In the genomic region with DNA sequence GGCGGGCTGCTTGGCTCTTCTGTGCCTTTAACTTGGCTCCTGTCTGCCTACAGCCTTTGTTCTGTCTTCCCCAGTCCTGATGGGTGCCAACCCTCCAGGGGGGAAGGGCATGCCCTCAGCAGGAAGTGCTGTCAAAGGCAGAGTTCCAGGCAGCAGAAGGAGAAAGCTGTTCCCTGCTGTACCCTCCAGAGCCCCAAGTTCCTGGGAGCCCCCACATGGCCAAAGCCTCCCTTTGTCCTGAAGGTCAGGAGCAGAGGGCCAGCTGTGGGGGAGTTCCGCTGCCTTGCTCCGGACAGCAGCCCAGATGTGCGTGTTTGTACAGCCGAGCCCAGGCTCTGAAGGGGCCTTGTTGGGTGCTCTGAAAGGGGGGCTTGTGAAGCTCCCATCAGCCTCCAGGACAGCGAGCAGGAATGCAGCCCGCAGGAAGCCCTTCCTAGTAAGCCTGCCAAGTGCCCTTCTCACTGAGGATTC, we compare ENCODE assay signal across 11 mouse cellular contexts. TPM values are rescaled to one million over a fixed set of nuclear protein-coding genes. Genes with fewer than 3 reads are reported as not detected.
A peak's percentile ranks its signal among the peaks of the same experiment; 100 is the strongest.
DNase-seq lines count a peak whose midpoint lies in the region; ATAC-seq and TF ChIP-seq lines count a peak whose summit lies in the region.
"Had no signal": no experiment of that assay in that cellular context is flagged by ENCODE, and none has a peak within 500 bp of the region (broad histone marks: within the 10 kb centered on the region; RNA-seq: fewer than 3 reads in every experiment).

No protein-coding gene starts in this region.

- no peak for ATAC-seq in forebrain, embryonic 12.5 days (ENCODE audit: low FRiP score)
- peak; percentile 3; the same call in 1 of the 2 replicates for ATAC-seq in stomach, embryonic 16.5 days (ENCODE audit: insufficient read depth, low FRiP score)
- no peak for ATAC-seq in stomach, postnatal 0 days (ENCODE audit: low FRiP score, low TSS enrichment)

- peak overlapping the region; percentile 67 for H3K27ac ChIP-seq in forebrain, embryonic 10.5 days
- no peak overlapping the region for H3K27ac ChIP-seq in forebrain, embryonic 12.5 days
- no peak overlapping the region for H3K27ac ChIP-seq in stomach, embryonic 16.5 days (ENCODE audit: low read length)
- H3K27ac ChIP-seq in stomach, postnatal 0 days (replicated peaks): no peak overlapping the region
- H3K27ac ChIP-seq: liver, embryonic 14.5 days; neural tube, embryonic 12.5 days had no signal

- H3K9me3 ChIP-seq in forebrain, embryonic 10.5 days: no peaks in the 10 kb centered on the region
- H3K9me3 ChIP-seq in forebrain, embryonic 12.5 days: no peaks in the 10 kb centered on the region
- no peaks in the 10 kb centered on the region for H3K9me3 ChIP-seq in stomach, embryonic 16.5 days (replicated peaks; ENCODE audit: control insufficient read depth, low read length)
- no peaks in the 10 kb centered on the region for H3K9me3 ChIP-seq in stomach, postnatal 0 days (ENCODE audit: control insufficient read depth, low read length)
- H3K9me3 ChIP-seq: neural tube, embryonic 12.5 days had no signal

- peaks cover 37% of the 10 kb centered on the region for H3K27me3 ChIP-seq in forebrain, embryonic 10.5 days (ENCODE audit: poor library complexity, severe bottlenecking)
- peaks cover 27% of the 10 kb centered on the region for H3K27me3 ChIP-seq in forebrain, embryonic 12.5 days
- H3K27me3 ChIP-seq in stomach, embryonic 16.5 days (ENCODE audit: control insufficient read depth, insufficient read depth, low read length): no peaks in the 10 kb centered on the region
- no peaks in the 10 kb centered on the region for H3K27me3 ChIP-seq in stomach, postnatal 0 days (ENCODE audit: control insufficient read depth, insufficient read depth, low read length)

- WGBS in forebrain, embryonic 10.5 days: 32% methylated on average over 7 of the region's 7 CpGs
- WGBS in forebrain, embryonic 12.5 days: 39% methylated on average over 7 of the region's 7 CpGs
- WGBS in stomach, embryonic 16.5 days: 25% methylated on average over 7 of the region's 7 CpGs
- WGBS in stomach, postnatal 0 days: 28% methylated on average over 7 of the region's 7 CpGs

- no peak overlapping the region for H3K4me3 ChIP-seq in forebrain, embryonic 10.5 days
- H3K4me3 ChIP-seq in forebrain, embryonic 12.5 days (replicated peaks): no peak overlapping the region
- H3K4me3 ChIP-seq in stomach, embryonic 16.5 days (replicated peaks; ENCODE audit: low read length): no peak overlapping the region
- no peak overlapping the region for H3K4me3 ChIP-seq in stomach, postnatal 0 days (ENCODE audit: low read depth, low read length)
- H3K4me3 ChIP-seq: neural tube, embryonic 12.5 days had no signal

- H3K4me1 ChIP-seq in forebrain, embryonic 10.5 days: peaks cover 24% of the 10 kb centered on the region
- H3K4me1 ChIP-seq in forebrain, embryonic 12.5 days: peaks cover 22% of the 10 kb centered on the region
- H3K4me1 ChIP-seq in stomach, embryonic 16.5 days (ENCODE audit: control insufficient read depth, insufficient read depth, low read length): 0 out of 2 replicates have a peak, but pooled peaks cover 3% of the 10 kb centered on the region
- H3K4me1 ChIP-seq in stomach, postnatal 0 days (replicated peaks; ENCODE audit: control insufficient read depth, insufficient read depth): no peaks in the 10 kb centered on the region

- H3K4me2 ChIP-seq in forebrain, embryonic 12.5 days: no peak overlapping the region
- no peak overlapping the region for H3K4me2 ChIP-seq in stomach, embryonic 16.5 days (ENCODE audit: low read depth, low read length)
- no peak overlapping the region for H3K4me2 ChIP-seq in stomach, postnatal 0 days (replicated peaks; ENCODE audit: low read depth)
- H3K4me2 ChIP-seq: neural tube, embryonic 12.5 days had no signal

- no peak for TF ChIP-seq CTCF in stomach, postnatal 0 days (IDR thresholded peaks at IDR 0.05; ENCODE audit: low read depth)

- no peaks in the 10 kb centered on the region for H3K36me3 ChIP-seq in forebrain, embryonic 10.5 days (replicated peaks)
- no peaks in the 10 kb centered on the region for H3K36me3 ChIP-seq in forebrain, embryonic 12.5 days (replicated peaks)
- H3K36me3 ChIP-seq in stomach, embryonic 16.5 days (ENCODE audit: control insufficient read depth, insufficient read depth, low read length): no peaks in the 10 kb centered on the region
- H3K36me3 ChIP-seq in stomach, postnatal 0 days (ENCODE audit: control insufficient read depth, insufficient read depth, low read length): no peaks in the 10 kb centered on the region
- H3K36me3 ChIP-seq: neural tube, embryonic 12.5 days had no signal

- DNase-seq in forebrain, embryonic 10.5 days (ENCODE audit: extremely low spot score, low spot score): no peak
- no peak for DNase-seq in stomach, postnatal 0 days (ENCODE audit: low spot score)
- DNase-seq in left cerebral cortex, adult 9 months (ENCODE audit: low spot score in 2 of 2): peak; percentile 36 to 56
- no peak for DNase-seq in ovary, postnatal 14 days (ENCODE audit: low spot score)
- DNase-seq in embryo, embryonic 10.5 days (ENCODE audit: low spot score): no peak
- DNase-seq in adrenal gland, adult (ENCODE audit: inconsistent age in 2 of 2, low spot score in 1 of 2): no peak
- DNase-seq: thymus, postnatal 14 days had no signal

- TF ChIP-seq EP300 in stomach, postnatal 0 days (optimal IDR thresholded peaks at IDR 0.05): no peak

- H3K9ac ChIP-seq in forebrain, embryonic 12.5 days: no peak overlapping the region
- no peak overlapping the region for H3K9ac ChIP-seq in stomach, embryonic 16.5 days (ENCODE audit: low read length)
- H3K9ac ChIP-seq in stomach, postnatal 0 days (ENCODE audit: low read length): no peak overlapping the region
- H3K9ac ChIP-seq: liver, embryonic 14.5 days; neural tube, embryonic 12.5 days had no signal

RNA-seq across cellular contexts. Expression of gene 3100002H09Rik, which starts 13.5 kb away (rescaled TPM):
- polyA plus RNA-seq in forebrain, embryonic 10.5 days (2016; fragmentation: Nextera tagmentation; extraction: Ambion mirVana): 0.31 and 0.61 TPM in 2 replicates
- polyA plus RNA-seq in forebrain, embryonic 12.5 days (2016; fragmentation: Nextera tagmentation; extraction: Ambion mirVana): 0.47 and 0.74 TPM in 2 replicates
- polyA plus RNA-seq in stomach, embryonic 16.5 days (2015; fragmentation: Nextera tagmentation; extraction: Ambion mirVana): not detected in 2 replicates
- not detected in 2 replicates for polyA plus RNA-seq in stomach, postnatal 0 days (2015; fragmentation: Nextera tagmentation; extraction: Ambion mirVana)
- polyA plus RNA-seq: liver, embryonic 14.5 days had no signal

RNA-seq across cellular contexts. Expression of gene Pou3f1, which starts 32.5 kb away (rescaled TPM):
- 2.7 and 3.0 TPM in 2 replicates for polyA plus RNA-seq in forebrain, embryonic 10.5 days (2016; fragmentation: Nextera tagmentation; extraction: Ambion mirVana)
- polyA plus RNA-seq in forebrain, embryonic 12.5 days (2016; fragmentation: Nextera tagmentation; extraction: Ambion mirVana): 16.0 and 21.6 TPM in 2 replicates
- 0.13 and 0.14 TPM in 2 replicates for polyA plus RNA-seq in stomach, embryonic 16.5 days (2015; fragmentation: Nextera tagmentation; extraction: Ambion mirVana)
- polyA plus RNA-seq in stomach, postnatal 0 days (2015; fragmentation: Nextera tagmentation; extraction: Ambion mirVana): 0.13 TPM in 2 replicates

Comparison
In these comparisons a context has a peak if more than half of its experiments do, and no peak if none do; other contexts are left out.
1. DNase-seq: peak in left cerebral cortex, adult 9 months (2 of 2); none in forebrain, embryonic 10.5 days (single experiment), stomach, postnatal 0 days (single experiment), ovary, postnatal 14 days (single experiment), embryo, embryonic 10.5 days (single experiment) and adrenal gland, adult (0 of 2).